Mouse (Mus musculus) liver (tissue): ENCODE results near the gene Glce.

ENCODE experiments used
- DNase-seq: peaks from one replicate; pipeline ENCODE4 v3.0.0-alpha.2; 2020; ENCODE audit warnings: mixed read lengths

The Glce gene

DNA sequence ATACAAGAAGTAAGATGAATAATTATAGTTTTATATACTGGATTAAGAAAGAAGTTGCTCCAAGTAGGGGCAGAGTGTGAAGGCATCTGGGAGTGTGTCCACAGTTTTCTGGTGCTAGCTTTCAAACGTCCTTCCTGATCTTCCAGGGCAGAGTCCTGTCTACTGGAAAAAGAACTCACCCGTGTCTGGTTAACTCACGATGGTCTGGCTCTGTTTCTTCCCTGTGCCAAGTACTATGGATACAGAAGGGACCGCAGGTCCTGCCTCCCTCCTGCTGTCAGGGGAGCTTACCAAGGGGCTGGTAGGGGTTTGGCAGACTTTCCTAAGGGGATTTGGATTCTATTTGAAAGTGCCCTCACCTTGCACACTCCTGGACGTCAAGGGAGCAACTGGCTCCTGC is 97.4 kb downstream of the Glce start:
- no peak for DNase-seq

DNA sequence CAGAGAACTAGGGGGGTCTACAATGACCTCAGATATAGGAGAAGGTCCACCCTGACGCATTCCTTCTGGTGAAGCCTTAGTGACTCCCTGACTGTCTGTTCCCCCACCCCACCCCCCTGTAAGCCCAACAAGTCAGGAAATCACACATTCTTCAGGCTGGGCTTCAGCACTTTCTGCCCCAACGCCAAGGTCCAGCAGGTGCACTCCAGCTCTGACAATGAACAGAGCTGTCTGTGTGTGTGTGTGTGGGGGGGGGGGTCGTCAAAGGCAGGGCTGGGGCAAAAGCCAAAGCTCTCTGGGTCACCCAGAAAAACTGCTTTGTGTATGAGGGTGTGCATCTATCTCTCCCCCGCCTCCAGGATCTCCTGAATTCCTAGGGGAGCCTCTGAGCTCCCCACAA is 98.6 kb downstream of the Glce start:
- DNase-seq = no peak

DNA sequence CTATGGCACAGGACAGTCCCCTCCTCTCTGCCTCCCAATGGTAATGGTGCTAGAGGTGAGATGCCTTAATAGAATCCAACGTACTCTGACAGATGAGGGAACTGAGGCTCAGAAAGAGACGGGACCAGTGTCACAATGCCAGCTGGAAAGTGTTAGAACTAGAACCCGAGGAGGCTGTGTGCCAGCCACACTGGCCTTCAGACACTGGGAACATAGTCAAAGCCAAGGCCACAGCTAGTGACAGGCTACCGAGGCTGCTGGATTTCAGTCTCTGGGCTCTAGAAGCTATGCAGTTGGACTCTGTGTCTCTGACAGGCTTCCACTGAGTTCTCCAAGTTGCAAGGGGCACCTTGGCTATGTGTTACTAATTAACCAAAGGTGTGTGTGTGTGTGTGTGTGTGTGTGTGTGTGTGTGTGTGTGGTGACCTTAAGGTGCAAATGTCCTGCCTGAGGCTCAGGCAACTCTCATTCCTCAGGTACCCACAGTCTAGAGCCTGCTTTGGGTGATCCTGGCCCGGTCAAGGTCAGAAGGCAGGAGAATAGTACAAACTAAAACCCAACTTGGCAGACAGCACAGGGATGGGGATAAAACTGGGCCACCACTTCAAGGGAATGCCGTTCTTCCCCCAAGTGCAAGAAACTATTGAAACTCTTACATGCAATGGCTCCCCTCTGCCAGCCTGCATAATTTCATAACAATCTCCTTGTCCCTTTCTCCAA is 99.3 kb downstream of the Glce start:
- DNase-seq = no peak

DNA sequence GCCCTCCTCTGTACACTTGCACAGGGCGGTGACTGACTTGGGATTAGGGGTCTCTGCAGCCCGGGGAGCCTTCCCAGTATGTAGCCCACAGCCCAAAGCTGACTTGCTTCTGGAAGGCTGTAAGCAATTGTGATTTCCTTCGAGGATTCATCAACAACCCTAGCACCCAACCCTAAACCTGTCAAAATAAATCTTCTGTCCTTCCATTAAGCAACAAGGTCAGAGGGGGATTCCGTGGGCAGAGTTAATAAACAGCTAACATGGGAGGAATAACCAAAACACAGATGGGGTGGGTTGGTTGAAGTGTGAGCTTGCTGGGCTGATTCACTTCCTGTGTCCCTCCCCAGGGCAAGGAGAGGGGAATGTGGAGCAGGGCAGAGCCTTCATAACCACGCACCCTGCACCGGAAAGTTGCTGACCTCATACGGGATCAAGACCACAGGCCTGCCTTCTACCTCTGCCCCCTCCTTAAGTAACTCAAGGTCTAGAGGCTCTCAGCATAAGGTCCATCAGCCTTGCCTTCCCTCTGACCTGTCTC is 100.8 kb downstream of the Glce start:
- DNase-seq = no peak

DNA sequence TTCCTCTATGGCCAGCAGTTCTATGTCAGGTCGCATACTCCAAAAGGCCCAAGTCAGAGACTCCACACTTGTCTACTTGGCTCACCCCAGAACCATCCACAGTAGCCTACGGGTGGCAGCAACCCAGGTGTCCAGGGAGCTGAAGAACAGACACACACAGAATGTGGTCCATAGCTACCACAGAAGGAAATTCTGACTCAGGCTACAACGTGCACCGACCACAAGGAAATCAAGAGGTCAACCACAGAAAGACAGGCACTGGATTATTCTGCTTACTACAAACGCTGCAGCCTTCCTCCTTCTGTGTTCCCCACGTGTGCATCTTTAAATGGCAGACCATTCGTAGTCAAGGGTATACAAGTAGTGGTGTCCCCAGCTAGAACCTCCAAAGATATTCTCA is 102.2 kb downstream of the Glce start:
- no peak for DNase-seq

DNA sequence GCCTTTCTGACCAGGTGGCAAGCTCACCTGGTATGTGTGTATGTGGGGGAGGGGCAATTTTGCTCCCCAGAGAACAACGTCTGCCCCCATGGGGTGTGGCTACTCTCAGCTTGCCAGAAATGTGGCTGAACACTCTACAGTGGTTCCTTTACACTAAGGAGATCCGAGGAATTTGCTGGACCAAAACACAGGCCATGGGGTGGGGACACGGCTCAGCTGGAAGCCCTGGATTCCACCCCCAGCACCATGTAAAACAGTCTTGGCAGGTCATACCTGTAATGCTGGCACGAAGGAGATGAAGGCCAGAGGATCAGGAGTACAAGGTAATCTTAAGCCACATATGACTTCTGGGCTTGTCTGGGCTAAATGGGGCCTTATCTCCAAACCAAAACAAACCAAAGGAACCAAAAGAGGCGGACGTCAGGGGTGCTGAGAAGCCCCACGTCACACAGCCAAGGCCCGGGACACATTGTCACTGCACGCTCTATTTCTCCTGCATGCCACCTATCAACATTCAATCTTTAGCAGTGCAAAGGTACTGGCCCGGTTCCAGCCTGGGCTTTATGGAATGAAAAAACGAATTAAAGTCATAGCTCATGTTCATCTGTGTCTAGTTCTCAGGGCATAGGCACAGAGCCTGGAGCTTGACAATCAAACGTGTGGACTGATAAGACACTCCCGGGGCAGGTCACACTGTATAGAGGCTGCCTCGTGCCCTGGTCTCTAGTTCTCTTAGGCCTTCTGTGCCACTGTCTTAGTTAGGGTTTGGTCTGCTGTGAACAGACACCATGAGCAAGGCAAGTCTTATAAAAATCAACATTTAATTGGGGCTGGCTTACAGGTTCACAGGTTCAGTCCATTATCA is 104.0 kb downstream of the Glce start:
- no peak for DNase-seq

DNA sequence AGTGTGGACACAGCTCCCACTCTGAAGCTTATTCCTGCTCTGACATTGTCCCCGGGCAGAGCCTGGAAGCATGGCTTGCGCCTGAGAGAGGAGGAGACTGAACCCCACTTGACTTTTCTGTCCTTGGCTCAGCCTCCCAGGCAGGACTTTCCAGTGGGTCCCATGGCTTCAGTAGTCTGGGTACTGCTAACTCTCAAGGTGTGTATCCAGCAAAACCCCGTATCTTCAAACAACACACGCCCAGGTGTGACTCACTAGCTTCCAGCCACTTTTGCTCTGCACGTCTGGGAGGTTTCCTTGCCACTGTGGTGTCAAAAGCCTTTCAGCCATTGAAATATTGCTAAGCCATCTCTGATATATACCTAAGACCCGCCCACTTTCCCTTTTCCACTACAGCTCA is 105.1 kb downstream of the Glce start:
- no peak for DNase-seq

DNA sequence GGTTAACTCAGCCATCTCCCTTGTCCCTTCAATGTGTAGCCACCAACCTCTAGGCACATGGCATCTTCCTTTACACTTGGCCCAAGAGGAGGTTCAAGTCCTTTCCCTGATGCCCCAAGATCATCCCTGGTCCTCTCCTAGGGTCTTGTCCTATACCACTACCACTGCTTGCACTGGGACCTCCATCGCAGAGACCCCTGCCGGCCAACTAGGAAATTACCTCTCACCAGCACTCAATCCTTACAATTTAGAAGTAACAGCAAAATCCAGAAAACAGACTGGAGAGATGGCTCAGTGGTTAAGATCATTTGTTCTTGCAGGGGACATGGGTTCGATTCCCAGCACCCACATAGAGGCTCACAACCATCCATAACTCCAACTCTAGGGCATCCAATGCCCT is 107.0 kb downstream of the Glce start:
- DNase-seq = no peak

DNA sequence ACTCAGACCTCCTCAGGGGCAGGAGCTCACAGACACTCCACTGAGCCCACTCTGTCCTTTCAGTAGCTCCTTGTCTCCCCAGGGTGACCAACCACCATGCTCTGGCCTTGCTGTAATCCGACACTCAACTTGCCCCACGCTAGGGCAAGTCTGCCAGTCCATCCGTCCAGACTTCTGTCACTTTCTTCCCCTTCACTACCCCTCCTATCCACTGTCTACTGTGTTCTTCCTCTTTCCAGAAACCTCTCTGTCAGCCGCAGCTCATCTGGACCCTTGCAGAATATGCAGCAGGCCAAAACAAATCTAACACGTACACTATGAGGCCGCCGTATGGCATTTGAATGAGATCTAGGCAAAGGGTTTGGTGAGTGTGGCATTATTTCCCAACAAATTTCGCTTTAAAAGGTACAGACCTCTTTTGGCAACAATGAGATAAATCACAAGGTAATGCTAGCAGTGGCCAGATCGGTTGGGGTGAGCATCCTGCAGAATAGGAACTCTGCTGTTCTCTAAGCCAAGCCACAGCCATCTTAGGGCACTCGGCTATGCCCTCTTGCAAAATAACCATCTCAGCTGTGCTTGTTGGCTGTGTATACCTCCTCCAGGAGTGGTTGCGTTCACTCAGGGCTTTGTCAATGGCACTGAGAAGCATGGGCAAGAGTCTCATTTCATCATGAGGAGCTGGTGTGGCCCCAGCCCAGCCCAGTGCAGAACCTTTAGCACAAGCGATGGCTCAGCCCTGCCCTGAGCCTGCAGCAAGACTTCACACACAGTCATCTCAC is 108.9 kb downstream of the Glce start:
- DNase-seq = no peak

DNA sequence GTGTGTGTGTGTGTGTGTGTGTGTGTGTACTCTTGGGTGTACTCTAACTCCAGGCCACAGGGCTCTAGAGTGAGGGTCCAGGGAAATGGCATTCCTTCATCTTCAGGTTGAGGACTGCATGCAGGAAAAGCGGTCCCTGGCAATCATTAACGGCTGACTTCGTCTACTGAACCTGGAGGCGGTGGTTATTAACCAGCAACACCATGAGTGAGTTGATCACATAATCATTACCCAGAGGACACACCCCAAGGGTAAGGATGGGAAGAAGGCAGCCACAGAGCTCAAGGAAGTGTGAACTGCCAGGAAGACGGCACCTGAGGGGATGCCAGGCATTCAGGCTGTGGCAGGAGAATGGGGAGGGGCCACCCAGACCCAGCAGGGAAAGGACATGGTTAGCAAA is 114.1 kb downstream of the Glce start:
- no peak for DNase-seq
